In the genomic region with DNA sequence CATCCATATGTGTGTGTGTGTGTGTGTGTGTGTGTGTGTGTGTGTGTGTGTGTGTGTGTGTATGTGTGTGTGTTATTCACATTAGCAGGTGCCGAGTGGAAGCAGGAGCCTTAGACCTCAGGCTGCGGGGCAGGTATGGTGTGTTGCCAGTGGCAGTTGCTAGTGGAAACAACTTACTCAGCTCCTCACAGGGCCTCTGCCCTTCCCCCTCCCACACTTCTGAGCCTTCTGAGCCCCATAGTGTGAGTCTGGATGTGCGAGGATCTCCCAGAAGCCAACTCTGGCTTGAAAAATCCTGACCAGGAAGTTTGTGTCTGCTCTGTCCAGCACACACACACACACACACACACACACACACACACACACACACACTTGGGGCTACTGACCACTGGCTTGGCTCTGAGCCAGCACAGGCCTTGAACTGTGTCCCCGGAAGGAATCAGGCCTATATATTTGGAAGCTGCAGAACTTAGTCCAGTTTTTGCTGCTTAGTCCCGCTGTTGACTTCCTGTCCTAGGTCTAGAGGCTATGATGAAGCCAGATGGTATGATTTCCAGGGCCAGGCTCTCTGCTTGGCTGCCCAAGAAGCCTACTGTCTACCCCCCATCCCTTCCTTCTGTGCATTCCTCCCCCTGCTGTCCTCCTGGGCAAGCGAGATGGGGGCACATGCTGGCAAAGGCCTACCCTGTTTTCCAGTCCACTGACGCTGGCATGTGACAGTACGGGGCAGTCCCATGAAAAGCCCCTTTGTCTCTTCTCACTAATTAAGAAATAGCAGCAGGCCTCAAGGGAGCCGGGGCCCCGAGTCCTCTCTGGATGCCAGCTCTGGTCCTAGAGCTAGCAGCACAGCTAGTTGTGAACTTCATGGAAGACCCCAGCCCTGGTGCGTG, we compare ENCODE assay signal across 10 mouse cellular contexts. TPM values are rescaled to one million over a fixed set of nuclear protein-coding genes. Genes with fewer than 3 reads are reported as not detected.
DNase-seq lines count a peak whose midpoint lies in the region; ATAC-seq and TF ChIP-seq lines count a peak whose summit lies in the region.
"Had no signal": no experiment of that assay in that cellular context is flagged by ENCODE, and none has a peak within 500 bp of the region (broad histone marks: within the 10 kb centered on the region; RNA-seq: fewer than 3 reads in every experiment).

No protein-coding gene starts in this region.

- no peak overlapping the region for H3K4me3 ChIP-seq in lung, postnatal 0 days (ENCODE audit: low read depth, low read length)
- H3K4me3 ChIP-seq in forebrain, embryonic 12.5 days (replicated peaks) = no peak overlapping the region
- no peak overlapping the region for H3K4me3 ChIP-seq in heart, embryonic 11.5 days (ENCODE audit: low read depth, low read length)
- H3K4me3 ChIP-seq: erythroblast, embryonic 14.5 days had no signal

- no peaks in the 10 kb centered on the region for H3K9me3 ChIP-seq in lung, postnatal 0 days (ENCODE audit: low read length)
- no peaks in the 10 kb centered on the region for H3K9me3 ChIP-seq in forebrain, embryonic 12.5 days
- no peaks in the 10 kb centered on the region for H3K9me3 ChIP-seq in heart, embryonic 11.5 days (replicated peaks; ENCODE audit: control insufficient read depth, low read length)

- no peaks in the 10 kb centered on the region for H3K4me1 ChIP-seq in lung, postnatal 0 days (ENCODE audit: insufficient read depth, low read depth, low read length)
- peaks cover 25% of the 10 kb centered on the region for H3K4me1 ChIP-seq in forebrain, embryonic 12.5 days
- no peaks in the 10 kb centered on the region for H3K4me1 ChIP-seq in heart, embryonic 11.5 days (ENCODE audit: control insufficient read depth, insufficient read depth, low read length)

- DNase-seq in lung, postnatal 0 days (ENCODE audit: low spot score) = peak; percentile 16
- DNase-seq in lung, postnatal 25 days (ENCODE audit: low spot score) = no peak
- DNase-seq in layer of hippocampus, postnatal 14 days (ENCODE audit: low spot score in 2 of 2) = peak; percentile 62 to 84
- DNase-seq in right cerebral cortex, postnatal 14 days = peak; percentile 40
- DNase-seq in ovary, postnatal 10 days (ENCODE audit: low spot score) = no peak
- no peak for DNase-seq in heart, adult 8-10 months (ENCODE audit: low spot score)

- no peak for TF ChIP-seq EP300 in lung, postnatal 0 days (IDR thresholded peaks at IDR 0.05)

- no peak overlapping the region for H3K9ac ChIP-seq in lung, postnatal 0 days (replicated peaks; ENCODE audit: low read depth)
- H3K9ac ChIP-seq in forebrain, embryonic 12.5 days = no peak overlapping the region
- no peak overlapping the region for H3K9ac ChIP-seq in heart, embryonic 11.5 days (ENCODE audit: low read depth, low read length)

- no peaks in the 10 kb centered on the region for H3K36me3 ChIP-seq in lung, postnatal 0 days (ENCODE audit: insufficient read depth, low read length)
- no peaks in the 10 kb centered on the region for H3K36me3 ChIP-seq in forebrain, embryonic 12.5 days (replicated peaks)
- H3K36me3 ChIP-seq in heart, embryonic 11.5 days (ENCODE audit: control insufficient read depth, insufficient read depth, low read length) = no peaks in the 10 kb centered on the region
- H3K36me3 ChIP-seq: G1E had no signal

- 64% methylated on average over 11 of the region's 11 CpGs for WGBS in lung, postnatal 0 days
- WGBS in forebrain, embryonic 12.5 days = 44% methylated on average over 11 of the region's 11 CpGs
- WGBS in heart, embryonic 11.5 days (ENCODE audit: insufficient replicate concordance) = 78% methylated on average over 11 of the region's 11 CpGs

- TF ChIP-seq CTCF in lung, postnatal 0 days (IDR thresholded peaks at IDR 0.05) = no peak

- no peaks in the 10 kb centered on the region for H3K27me3 ChIP-seq in lung, postnatal 0 days (replicated peaks; ENCODE audit: insufficient read depth, low read length)
- no peaks in the 10 kb centered on the region for H3K27me3 ChIP-seq in forebrain, embryonic 12.5 days
- H3K27me3 ChIP-seq in heart, embryonic 11.5 days (ENCODE audit: control insufficient read depth, insufficient read depth, low read length) = no peaks in the 10 kb centered on the region

- H3K4me2 ChIP-seq in lung, postnatal 0 days (replicated peaks; ENCODE audit: low read depth, low read length) = no peak overlapping the region
- no peak overlapping the region for H3K4me2 ChIP-seq in forebrain, embryonic 12.5 days
- H3K4me2 ChIP-seq in heart, embryonic 11.5 days = no peak overlapping the region

- ATAC-seq in lung, postnatal 0 days = no peak
- ATAC-seq in forebrain, embryonic 12.5 days (ENCODE audit: low FRiP score) = peak; percentile 90
- ATAC-seq in heart, embryonic 11.5 days (replicated peaks; ENCODE audit: insufficient number of reproducible peaks, low FRiP score, low TSS enrichment) = no peak

- no peak overlapping the region for H3K27ac ChIP-seq in lung, postnatal 0 days (ENCODE audit: low read length)
- peak overlapping the region; percentile 73 for H3K27ac ChIP-seq in forebrain, embryonic 12.5 days
- H3K27ac ChIP-seq in heart, embryonic 11.5 days (ENCODE audit: low read depth, low read length) = no peak overlapping the region

RNA-seq across cellular contexts. Expression of a gene that starts 22.2 kb away (rescaled TPM):
- 0.24 and 0.30 TPM in 2 replicates for polyA plus RNA-seq in lung, postnatal 0 days (2015; fragmentation: Nextera tagmentation; extraction: Ambion mirVana)
- 8.9 and 9.5 TPM in 2 replicates for polyA plus RNA-seq in forebrain, embryonic 12.5 days (2016; fragmentation: Nextera tagmentation; extraction: Ambion mirVana)
- 100 to 1,000 TPM; 112 to 119 TPM for total RNA-seq in layer of hippocampus, postnatal 14 days (2021)
- polyA plus RNA-seq in heart, embryonic 11.5 days (2014; fragmentation: Nextera tagmentation; extraction: Ambion mirVana) = 1.4 and 1.7 TPM in 2 replicates
- total RNA-seq in heart, adult 8-10 months (2022) = 1 to 10 TPM; 4.7 to 6.3 (median 5.6) TPM
- total RNA-seq: G1E had no signal
- polyA plus RNA-seq: erythroblast, embryonic 14.5 days; G1E had no signal

Comparison
In these comparisons a context has a peak if more than half of its experiments do, and no peak if none do; other contexts are left out.
1. DNase-seq: peak in lung, postnatal 0 days (single experiment), layer of hippocampus, postnatal 14 days (2 of 2) and right cerebral cortex, postnatal 14 days (single experiment); none in lung, postnatal 25 days (single experiment), ovary, postnatal 10 days (single experiment) and heart, adult 8-10 months (single experiment).